Mouse (Mus musculus) limb, embryonic 14.5 days (tissue): ENCODE measurements around the gene Gm11077. TPM values are rescaled to one million over a fixed set of nuclear protein-coding genes. Genes with fewer than 3 reads are reported as not detected.

Source experiments
- ATAC-seq: fragments of 200-750 bp; cut with Nextera tagmentation; 2 replicates; pipeline ENCODE4 v1.8.0; 2017; ENCODE audit warnings: low read depth, moderate number of reproducible peaks, moderate TSS enrichment; ENCODE audit not compliant: low FRiP score
- DNase-seq: peaks from one replicate; pipeline ENCODE4 v3.0.0-alpha.2; 2015; ENCODE audit warnings: low spot score
- H3K27ac ChIP-seq: fragments of 300-500 bp; sonication (generic); replicated peaks from 2 replicates; pipeline ENCODE4 v1.5.1; 2014; ENCODE audit warnings: low read depth, mild to moderate bottlenecking, low read length, moderate library complexity, mixed read lengths
- H3K27me3 ChIP-seq: fragments of 300-500 bp; sonication (generic); 2 replicates; pipeline ENCODE4 v1.6.1; 2014; ENCODE audit warnings: low read length, mixed read lengths; ENCODE audit not compliant: control insufficient read depth, insufficient read depth
- H3K36me3 ChIP-seq: fragments of 300-500 bp; sonication (generic); 2 replicates; pipeline ENCODE4 v1.6.1; 2014; ENCODE audit warnings: mild to moderate bottlenecking, low read length, moderate library complexity, mixed read lengths; ENCODE audit not compliant: control insufficient read depth, insufficient read depth
- H3K4me1 ChIP-seq: fragments of 300-500 bp; sonication (generic); 2 replicates; pipeline ENCODE4 v1.6.1; 2014; ENCODE audit warnings: antibody characterized with exemption, low read length, mixed read lengths; ENCODE audit not compliant: control insufficient read depth, insufficient read depth
- H3K4me2 ChIP-seq: fragments of 300-500 bp; sonication (generic); replicated peaks from 2 replicates; pipeline ENCODE4 v1.6.1; 2014; ENCODE audit warnings: low read depth, mild to moderate bottlenecking, low read length, moderate library complexity; ENCODE audit not compliant: severe bottlenecking
- H3K4me3 ChIP-seq: fragments of 300-500 bp; sonication (generic); replicated peaks from 2 replicates; pipeline ENCODE4 v1.5.1; 2014; ENCODE audit warnings: low read length
- H3K9ac ChIP-seq: fragments of 300-500 bp; sonication (generic); 2 replicates; pipeline ENCODE4 v1.6.1; 2014; ENCODE audit warnings: mild to moderate bottlenecking, low read depth, low read length, moderate library complexity; ENCODE audit not compliant: severe bottlenecking
- H3K9me3 ChIP-seq: fragments of 300-500 bp; sonication (generic); 2 replicates; pipeline ENCODE4 v1.6.1; 2016; ENCODE audit warnings: low read length; ENCODE audit not compliant: control insufficient read depth
- POLR2A ChIP-seq: fragments of 200-500 bp; IDR thresholded peaks from 2 replicates; pipeline ENCODE4 v1.8.0; 2012; ENCODE audit warnings: inconsistent platforms, mild to moderate bottlenecking, moderate library complexity, borderline replicate concordance; ENCODE audit not compliant: insufficient read depth, insufficient read length; ENCODE audit errors: extremely low read depth
- WGBS: fragments of 180-500 bp; shearing (Covaris S2); extraction: QIAGEN DNeasy Blood & Tissue Kit; methylation state at CpG from one replicate; pipeline ENCODE4 v1.1.7; 2014; 5-methylcytosine and 5-hydroxymethylcytosine counted together
- polyA plus RNA-seq, 2 experiments: library from polyadenylated mRNA; depleted of rRNA in 1 of 2; stranded (reverse) in 1 of 2; unstranded in 1 of 2; fragments of >200 nt; fragmentation: Nextera tagmentation in 1 of 2; extraction: Ambion mirVana in 1 of 2; gene quantifications; 2 replicates each; pipeline versions ENCODE4 v1.2.1 to v1.2.3; 2012 to 2014

Gm11077 gene
- polyA plus RNA-seq, 2 experiments: not detected

DNA sequence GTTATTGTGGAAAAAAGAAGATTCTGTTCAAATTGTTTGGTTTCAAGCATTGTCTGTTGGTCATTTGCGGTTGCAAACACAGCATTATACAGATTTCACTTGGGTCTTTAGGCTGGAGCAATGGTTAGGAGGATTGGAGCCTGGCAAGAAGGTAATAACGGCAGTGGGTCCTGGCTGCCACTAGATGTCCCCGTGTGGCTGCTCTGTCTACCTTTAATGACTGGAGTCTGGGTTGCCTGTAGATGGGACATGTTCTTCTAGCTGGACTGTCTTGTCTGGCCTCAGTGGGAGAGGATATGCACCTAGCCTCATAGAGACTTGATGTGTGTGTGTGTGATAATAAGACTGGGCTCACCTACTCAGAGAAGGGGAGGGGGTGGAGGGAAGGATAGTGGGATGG is 60.8 kb downstream of the Gm11077 start:
- no peak for DNase-seq
- H3K4me2 ChIP-seq: no peak overlapping the region
- ATAC-seq: no peak
- no peaks in the 10 kb centered on the region for H3K4me1 ChIP-seq
- WGBS: 39% methylated on average over 3 of the region's 3 CpGs
- H3K4me3 ChIP-seq: no peak overlapping the region
- no peaks in the 10 kb centered on the region for H3K27me3 ChIP-seq
- H3K36me3 ChIP-seq: no peaks in the 10 kb centered on the region
- TF ChIP-seq POLR2A: no peak
- H3K9ac ChIP-seq: no peak overlapping the region
- H3K27ac ChIP-seq: no peak overlapping the region
- no peaks in the 10 kb centered on the region for H3K9me3 ChIP-seq

DNA sequence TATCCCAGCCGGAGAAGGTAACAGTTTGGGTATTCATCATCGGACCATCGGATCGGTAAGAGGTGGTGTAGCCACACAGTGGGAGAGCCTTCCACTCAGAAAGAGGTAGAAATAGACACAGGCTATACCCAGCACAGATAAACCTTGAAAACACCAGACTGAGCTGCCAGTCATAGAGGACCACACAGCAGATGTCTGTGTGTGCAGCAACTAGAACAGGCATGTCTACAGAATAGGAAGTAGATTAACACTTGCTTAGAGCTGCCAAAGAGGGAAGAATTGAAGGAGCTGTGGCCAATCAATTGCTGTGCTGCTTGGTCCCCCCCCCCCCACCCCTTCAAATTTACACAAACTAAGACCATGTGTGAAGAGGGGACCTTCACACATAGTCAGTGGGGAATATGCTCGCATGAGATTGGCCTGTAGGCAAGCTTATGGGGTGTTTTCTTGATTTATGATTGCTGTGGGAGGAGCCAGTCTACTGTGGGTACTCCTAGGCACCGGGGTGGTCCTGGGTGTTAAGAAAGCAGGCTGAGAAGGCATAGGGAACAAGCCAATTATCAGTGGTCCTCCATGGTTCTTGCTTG is 64.7 kb downstream of the Gm11077 start:
- H3K9me3 ChIP-seq: no peaks in the 10 kb centered on the region
- no peak for ATAC-seq
- no peak overlapping the region for H3K9ac ChIP-seq
- no peak overlapping the region for H3K27ac ChIP-seq
- H3K4me3 ChIP-seq: no peak overlapping the region
- no peaks in the 10 kb centered on the region for H3K27me3 ChIP-seq
- H3K36me3 ChIP-seq: no peaks in the 10 kb centered on the region
- H3K4me1 ChIP-seq: no peaks in the 10 kb centered on the region
- 73% methylated on average over 6 of the region's 6 CpGs for WGBS
- no peak for DNase-seq
- no peak overlapping the region for H3K4me2 ChIP-seq
- TF ChIP-seq POLR2A: no peak

GRCm38 (mm10) chr6:140798841-140799240 is 69.8 kb downstream of the Gm11077 start:
- H3K4me1 ChIP-seq: no peaks in the 10 kb centered on the region
- H3K36me3 ChIP-seq: no peaks in the 10 kb centered on the region
- TF ChIP-seq POLR2A: no peak
- H3K9me3 ChIP-seq: no peaks in the 10 kb centered on the region
- DNase-seq: no peak
- H3K4me3 ChIP-seq: no peak overlapping the region
- H3K27ac ChIP-seq: no peak overlapping the region
- no peak for ATAC-seq
- H3K27me3 ChIP-seq: no peaks in the 10 kb centered on the region
- no peak overlapping the region for H3K4me2 ChIP-seq
- H3K9ac ChIP-seq: no peak overlapping the region
- 61% methylated on average over 3 of the region's 3 CpGs for WGBS

GRCm38 (mm10) chr6:140799435-140800040 is 70.5 kb downstream of the Gm11077 start:
- Histone ChIP-seq H3K27ac (no peak overlapping the region), H3K27me3 (no peaks in the 10 kb centered on the region), H3K4me2 (no peak overlapping the region), H3K4me3 (no peak overlapping the region), H3K4me1 (no peaks in the 10 kb centered on the region), H3K36me3 (no peaks in the 10 kb centered on the region), H3K9me3 (no peaks in the 10 kb centered on the region), H3K9ac (no peak overlapping the region)
- WGBS: 87% methylated on average over 16 of the region's 16 CpGs
- TF ChIP-seq POLR2A: no peak
- DNase-seq: no peak
- ATAC-seq: no peak

- no peak for TF ChIP-seq POLR2A
- Histone ChIP-seq H3K27ac (no peak overlapping the region), H3K9me3 (no peaks in the 10 kb centered on the region), H3K4me2 (no peak overlapping the region), H3K36me3 (no peaks in the 10 kb centered on the region), H3K4me3 (no peak overlapping the region), H3K9ac (no peak overlapping the region), H3K27me3 (no peaks in the 10 kb centered on the region), H3K4me1 (no peaks in the 10 kb centered on the region)
- ATAC-seq (no peak), DNase-seq (no peak)
- 84% methylated on average over 4 of the region's 4 CpGs for WGBS
These were observed 71.5 kb downstream of the Gm11077 start for GRCm38 (mm10) chr6:140800587-140800986.

Other genes starting within 250 kb of the Gm11077 start
- 64.1 and 67.4 TPM in 2 replicates for gene Aebp2, start 106.6 kb upstream of the Gm11077 start, polyA plus RNA-seq (2012; rRNA removed)
- gene Aebp2, start 106.6 kb upstream of the Gm11077 start, polyA plus RNA-seq (2014; fragmentation: Nextera tagmentation; extraction: Ambion mirVana): 23.3 and 29.8 TPM in 2 replicates